Mouse (Mus musculus) spleen, embryonic (tissue): Measurements from ENCODE around the gene Gin1.

ENCODE experiments used
- CTCF ChIA-PET: fragments of 350-600 bp; sonication (Branson Sonifier 250); formaldehyde crosslinking; loops from one replicate; lab custom pipeline; 2022; lab: Charles Lee

Gene Gin1

GRCm38 (mm10) chr1:97785685-97786393 is 15.9 kb downstream of the Gin1 start:
- CTCF ChIA-PET = no interaction called here

DNA sequence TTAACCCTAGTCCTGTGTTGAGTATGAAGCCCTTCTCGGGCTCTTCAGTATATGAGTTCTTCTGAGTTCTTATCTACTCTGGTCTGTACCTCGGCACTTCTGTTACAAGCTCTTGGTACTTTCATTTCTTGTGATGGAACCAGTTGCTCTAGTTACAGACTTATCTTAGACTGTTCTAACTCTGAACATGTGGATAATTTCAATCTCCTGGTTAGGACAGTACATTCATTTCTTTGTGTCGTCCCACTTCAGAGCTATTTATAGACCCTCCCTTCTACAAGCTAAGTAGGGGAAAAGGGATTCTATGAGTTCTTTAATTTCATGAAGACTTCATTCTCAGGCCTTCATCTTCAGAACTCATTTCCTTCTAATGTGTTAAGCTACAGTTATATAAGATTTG is 17.7 kb downstream of the Gin1 start:
- CTCF ChIA-PET = no interaction called here

- CTCF ChIA-PET = no interaction called here
Observed at GRCm38 (mm10) chr1:97788490-97788889, 18.5 kb downstream of the Gin1 start.

DNA sequence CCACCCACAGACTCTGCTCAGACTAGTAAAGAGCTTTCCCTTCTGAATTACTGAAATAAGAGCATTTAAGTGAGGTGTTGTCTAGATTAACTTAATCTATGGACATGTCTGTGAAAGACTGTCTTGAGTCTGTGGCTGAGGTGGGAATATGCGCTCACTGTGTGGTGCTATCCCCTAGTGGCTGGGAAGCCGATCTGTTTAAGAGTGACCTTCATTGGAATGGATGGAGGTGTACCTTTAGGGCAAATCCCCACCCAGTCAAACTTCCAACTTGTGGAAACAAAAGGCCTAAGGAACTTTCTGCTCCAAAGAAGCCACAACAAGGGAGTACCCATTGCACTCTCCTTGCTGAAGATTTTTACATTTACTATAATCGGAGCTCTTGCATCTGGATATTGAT is 24.1 kb downstream of the Gin1 start:
- CTCF ChIA-PET = no interaction called here

DNA sequence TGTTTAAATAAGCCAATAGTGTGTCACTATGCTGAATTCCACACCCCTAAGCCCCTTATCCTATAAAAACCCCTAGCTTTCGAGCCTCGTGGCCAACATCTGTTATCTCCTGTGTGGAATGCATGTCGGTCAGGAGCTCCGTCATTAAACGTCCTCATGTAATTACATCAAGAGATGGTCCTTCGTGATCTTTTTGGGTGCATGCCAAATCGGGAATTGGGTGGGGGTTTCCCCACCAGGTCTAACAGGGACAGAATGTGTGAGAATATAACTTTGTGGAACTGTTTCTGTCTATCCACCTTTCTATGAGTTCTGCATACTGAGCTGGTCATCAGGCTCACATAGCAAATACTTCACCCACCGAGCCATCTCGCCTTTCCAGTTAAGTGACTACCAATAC is 26.0 kb downstream of the Gin1 start:
- CTCF ChIA-PET = no interaction called here

DNA sequence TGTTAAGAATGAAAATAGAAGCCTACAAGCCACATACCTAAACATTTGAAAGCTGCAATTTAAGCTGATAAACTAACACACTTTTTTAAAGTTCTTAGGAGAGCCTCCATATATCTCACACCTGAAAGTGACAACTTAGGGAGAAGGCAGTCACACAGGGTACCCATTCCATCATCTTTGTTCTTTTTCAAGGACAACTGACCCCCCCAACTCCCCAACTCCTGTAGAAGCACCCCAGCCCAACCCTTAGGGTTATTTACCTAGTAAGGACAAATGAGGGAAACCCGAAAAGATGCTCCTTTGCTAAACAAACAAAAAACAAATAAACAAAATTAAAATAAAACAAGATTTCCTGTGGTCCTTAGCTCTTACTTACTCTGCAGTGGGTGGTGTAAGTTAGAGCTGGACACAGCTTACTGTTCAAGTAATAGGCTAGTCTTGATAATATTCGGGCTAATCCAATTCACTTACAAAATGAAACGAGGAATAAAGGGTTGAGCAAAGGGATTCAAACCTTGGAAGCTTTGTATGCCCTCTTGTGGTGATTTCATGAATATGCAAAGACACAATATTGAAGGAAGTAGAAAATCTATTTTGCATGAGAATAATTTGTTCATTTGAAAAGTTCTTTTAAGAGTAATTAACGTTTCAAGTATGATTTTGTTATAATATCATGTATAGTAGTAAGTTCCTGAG is 32.4 kb downstream of the Gin1 start:
- CTCF ChIA-PET = no interaction called here

- CTCF ChIA-PET = no interaction called here
Observed at GRCm38 (mm10) chr1:97804520-97804919, 34.5 kb downstream of the Gin1 start.

- CTCF ChIA-PET = no interaction called here
Observed at GRCm38 (mm10) chr1:97809255-97809912, 39.4 kb downstream of the Gin1 start.

GRCm38 (mm10) chr1:97821282-97821681 is 51.3 kb downstream of the Gin1 start:
- CTCF ChIA-PET = interaction anchor here (0.7 kb wide), 1 partner anchor 38 kb away, joined by 9 read pairs; no protein-coding TSS in a partner anchor

DNA sequence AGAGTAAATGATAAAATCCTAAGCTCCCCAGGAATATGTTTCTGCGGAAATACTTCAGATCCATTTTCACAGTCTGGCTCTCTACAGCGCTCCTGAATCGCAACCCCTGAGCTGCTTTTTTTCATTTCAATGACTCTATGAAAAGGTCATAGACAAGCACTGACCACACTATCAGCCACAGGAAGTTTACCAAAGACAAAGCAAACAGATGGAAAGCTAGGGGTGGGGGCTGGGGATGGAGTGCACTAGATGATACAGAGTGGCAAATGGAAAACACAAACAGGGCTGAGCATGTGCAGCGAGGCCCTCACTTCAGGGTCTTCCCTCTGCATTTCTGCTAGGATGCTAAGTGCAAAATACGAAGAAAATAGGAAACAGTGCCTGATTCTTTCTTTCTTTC is 52.2 kb downstream of the Gin1 start:
- CTCF ChIA-PET = no interaction called here

- CTCF ChIA-PET = no interaction called here
Observed at GRCm38 (mm10) chr1:97822904-97823303, 52.9 kb downstream of the Gin1 start.

DNA sequence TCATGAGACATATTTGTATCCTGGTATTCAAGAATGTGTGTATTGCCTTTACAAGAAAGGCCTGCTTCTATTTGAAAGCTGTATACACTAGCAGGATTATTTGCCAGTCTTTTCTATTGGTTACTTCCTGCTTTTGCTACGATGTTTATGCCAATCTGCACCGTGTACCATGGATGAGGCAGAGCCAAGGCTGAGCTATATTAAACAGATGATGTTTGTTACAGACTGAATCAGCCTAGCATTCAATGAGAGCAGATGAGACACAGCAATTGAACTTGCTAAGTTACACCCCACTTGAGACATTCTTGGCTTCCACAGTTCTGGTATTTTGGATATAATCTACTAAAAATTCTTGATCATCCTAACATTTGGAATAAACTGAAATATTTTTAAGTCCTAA is 57.6 kb downstream of the Gin1 start:
- CTCF ChIA-PET = no interaction called here

DNA sequence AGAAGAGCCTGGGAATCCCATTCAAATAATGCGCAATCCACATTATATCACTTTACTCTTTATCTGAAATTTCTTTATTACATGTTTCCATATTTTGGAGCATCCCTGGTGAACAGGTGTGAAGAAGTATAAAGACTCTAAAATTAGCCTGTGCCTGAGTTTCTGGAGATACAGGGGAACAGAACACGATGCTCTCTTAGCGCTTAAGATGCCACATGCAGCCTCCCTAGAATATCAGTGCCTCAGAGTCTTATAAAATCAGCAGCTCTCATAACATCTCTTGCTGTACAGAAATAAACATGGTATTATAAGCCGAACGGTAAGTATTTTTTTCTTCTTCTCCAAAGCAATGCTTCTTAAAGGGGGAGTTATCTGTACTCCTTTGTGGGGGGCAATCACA is 58.1 kb downstream of the Gin1 start:
- CTCF ChIA-PET = no interaction called here

GRCm38 (mm10) chr1:97833466-97834353 is 63.7 kb downstream of the Gin1 start:
- CTCF ChIA-PET = no interaction called here

GRCm38 (mm10) chr1:97834354-97834822 is 64.4 kb downstream of the Gin1 start:
- CTCF ChIA-PET = no interaction called here
